Mouse (Mus musculus) intestine, embryonic 14.5 days (tissue): ENCODE results near the gene B430305J03Rik. TPM values are rescaled to one million over a fixed set of nuclear protein-coding genes. Genes with fewer than 3 reads are reported as not detected.

Source experiments
- ATAC-seq: fragments of 200-750 bp; cut with Nextera tagmentation; replicated peaks from 2 replicates; pipeline ENCODE4 v1.8.0; 2017; ENCODE audit warnings: low read depth, moderate number of reproducible peaks, moderate TSS enrichment, moderate library complexity; ENCODE audit not compliant: low FRiP score, low TSS enrichment
- DNase-seq: peaks from one replicate; pipeline ENCODE4 v3.0.0-alpha.2; 2018; ENCODE audit warnings: low spot score
- H3K27ac ChIP-seq: fragments of 300-500 bp; sonication (generic); 2 replicates; pipeline ENCODE4 v1.5.1; 2014; ENCODE audit warnings: low read depth, mild to moderate bottlenecking, control low read depth
- H3K27me3 ChIP-seq: fragments of 300-500 bp; sonication (generic); replicated peaks from 2 replicates; pipeline ENCODE4 v1.6.1; 2014; ENCODE audit warnings: low read length, control low read depth; ENCODE audit not compliant: control insufficient read depth, insufficient read depth
- H3K36me3 ChIP-seq: fragments of 300-500 bp; sonication (generic); 2 replicates; pipeline ENCODE4 v1.6.1; 2014; ENCODE audit warnings: low read length, control low read depth; ENCODE audit not compliant: control insufficient read depth, insufficient read depth
- H3K4me1 ChIP-seq: fragments of 300-500 bp; sonication (generic); replicated peaks from 2 replicates; pipeline ENCODE4 v1.6.1; 2014; ENCODE audit warnings: low read length, control low read depth, mixed read lengths; ENCODE audit not compliant: control insufficient read depth, insufficient read depth
- H3K4me2 ChIP-seq: fragments of 300-500 bp; sonication (generic); 2 replicates; pipeline ENCODE4 v1.6.1; 2014; ENCODE audit warnings: low read length
- H3K4me3 ChIP-seq: fragments of 300-500 bp; sonication (generic); 2 replicates; pipeline ENCODE4 v1.5.1; 2014; ENCODE audit warnings: low read depth, low read length, control low read depth, mixed read lengths
- H3K9ac ChIP-seq: fragments of 300-500 bp; sonication (generic); 2 replicates; pipeline ENCODE4 v1.6.1; 2014; ENCODE audit warnings: mild to moderate bottlenecking, low read length
- H3K9me3 ChIP-seq: fragments of 300-500 bp; sonication (generic); 2 replicates; pipeline ENCODE4 v1.6.1; 2016; ENCODE audit warnings: low read length, control low read depth; ENCODE audit not compliant: control insufficient read depth
- WGBS: fragments of 180-500 bp; shearing (Covaris S2); extraction: QIAGEN DNeasy Blood & Tissue Kit; methylation state at CpG from one replicate; pipeline ENCODE4 v1.1.7; 2014; 5-methylcytosine and 5-hydroxymethylcytosine counted together
- polyA plus RNA-seq: library from polyadenylated mRNA; unstranded; fragments of >200 nt; fragmentation: Nextera tagmentation; extraction: Ambion mirVana; gene quantifications from 2 replicates; pipeline ENCODE4 v1.2.1, GENCODE M21; 2014

The B430305J03Rik gene
- polyA plus RNA-seq, 1 experiment from 2014 or later, result not detected

GRCm38 (mm10) chr3:61361338-61361737, 4.4 kb downstream of the B430305J03Rik start, which contains the start of gene Rap2b:
TSS of gene Rap2b (plus strand) at chr3:61361638.
- H3K27me3 ChIP-seq, result no peaks in the 10 kb centered on the region
- peaks cover 4% of the 10 kb centered on the region; the same call in 1 of the 2 replicates for H3K4me1 ChIP-seq

DNA sequence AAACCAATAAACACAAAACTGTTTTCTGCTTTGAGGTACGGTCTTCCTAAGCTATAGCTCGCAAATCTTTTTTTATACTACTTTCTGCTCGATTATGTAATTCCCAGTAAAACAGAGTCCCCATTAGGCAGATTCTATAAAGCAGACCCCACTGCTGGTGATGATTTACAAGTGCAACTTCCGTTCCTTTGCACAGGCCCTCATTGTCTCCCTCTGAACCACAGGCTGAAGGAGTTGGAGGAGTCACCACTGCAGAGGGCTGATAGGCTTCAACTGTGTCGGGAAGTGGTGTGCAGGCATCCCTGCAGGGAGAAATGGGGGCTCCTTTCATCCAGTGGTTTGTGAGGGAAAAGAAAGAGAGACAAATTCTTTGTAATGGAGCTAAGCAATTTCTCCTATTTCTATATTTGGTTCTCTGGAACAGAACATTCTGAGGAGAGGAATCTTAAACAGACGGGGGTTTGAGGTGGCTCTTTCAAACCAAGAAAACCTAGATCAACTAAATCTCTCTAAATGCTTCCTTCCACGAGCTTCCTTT, 6.9 kb downstream of the B430305J03Rik start:
- H3K4me2 ChIP-seq, result no peak overlapping the region
- H3K4me1 ChIP-seq, result no peaks in the 10 kb centered on the region; the same call in 1 of the 2 replicates
- H3K36me3 ChIP-seq, result no peaks in the 10 kb centered on the region
- ATAC-seq, result no peak
- DNase-seq, result peak; percentile 51
- 0 out of 2 replicates have a peak overlapping the region, but pooled peaks have one; percentile 22 for H3K27ac ChIP-seq
- H3K27me3 ChIP-seq, result no peaks in the 10 kb centered on the region
- no peaks in the 10 kb centered on the region for H3K9me3 ChIP-seq
- no peak overlapping the region for H3K9ac ChIP-seq
- no peak overlapping the region for H3K4me3 ChIP-seq
- 33% methylated on average over 7 of the region's 7 CpGs for WGBS

More at GRCm38 (mm10) chr3:61361338-61361737, 4.4 kb downstream of the B430305J03Rik start, which contains the start of gene Rap2b:
- H3K4me3 ChIP-seq, result no peak within 1 kb of the TSS
- no peak within 1 kb of the TSS for H3K9ac ChIP-seq
- no peaks in the 10 kb centered on the region for H3K9me3 ChIP-seq
- no peak within 1 kb of the TSS for H3K4me2 ChIP-seq
- ATAC-seq (no peak), DNase-seq (no peak)
- H3K27ac ChIP-seq, result no peak within 1 kb of the TSS
- no peaks in the 10 kb centered on the region for H3K36me3 ChIP-seq
- WGBS, result 81% methylated on average over 1 of the region's 1 CpGs

- Histone ChIP-seq H3K4me2 (no peak overlapping the region), H3K9ac (no peak overlapping the region), H3K4me1 (no peaks in the 10 kb centered on the region; the same call in 1 of the 2 replicates), H3K36me3 (no peaks in the 10 kb centered on the region), H3K9me3 (no peaks in the 10 kb centered on the region), H3K27me3 (no peaks in the 10 kb centered on the region), H3K4me3 (no peak overlapping the region), H3K27ac (no peak overlapping the region)
- DNase-seq (no peak), ATAC-seq (no peak)
- WGBS, result 65% methylated on average over 6 of the region's 6 CpGs
Observed at GRCm38 (mm10) chr3:61358107-61358506, 7.6 kb downstream of the B430305J03Rik start.

- no peak overlapping the region for H3K4me2 ChIP-seq
- WGBS, result 58% methylated on average over 1 of the region's 1 CpGs
- no peak overlapping the region for H3K27ac ChIP-seq
- no peak overlapping the region for H3K4me3 ChIP-seq
- no peaks in the 10 kb centered on the region; the same call in 1 of the 2 replicates for H3K4me1 ChIP-seq
- no peaks in the 10 kb centered on the region for H3K36me3 ChIP-seq
- no peaks in the 10 kb centered on the region for H3K27me3 ChIP-seq
- no peak overlapping the region for H3K9ac ChIP-seq
- DNase-seq (no peak), ATAC-seq (no peak)
- H3K9me3 ChIP-seq, result no peaks in the 10 kb centered on the region
Observed at GRCm38 (mm10) chr3:61355464-61355863, 10.3 kb downstream of the B430305J03Rik start.

DNA sequence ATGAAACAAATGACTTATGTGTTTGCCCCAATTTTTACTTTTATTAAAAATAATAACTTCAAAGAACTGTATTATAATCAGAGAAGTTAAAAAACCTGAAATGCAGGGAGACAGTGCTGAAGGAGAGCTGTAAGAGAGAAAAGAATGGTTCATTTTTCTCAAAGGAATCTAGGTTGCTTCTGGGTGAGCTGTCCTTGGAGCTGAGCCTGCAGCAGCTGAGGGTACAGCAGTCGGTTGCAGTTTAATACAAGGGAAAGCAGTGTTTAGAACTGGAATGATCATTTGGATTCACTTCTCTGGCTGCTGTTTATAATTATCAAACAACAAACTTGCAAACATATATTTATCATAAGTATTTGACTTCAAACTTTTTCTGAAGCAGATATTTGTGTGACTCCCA, 16.3 kb downstream of the B430305J03Rik start:
- no peak overlapping the region for H3K27ac ChIP-seq
- H3K4me2 ChIP-seq, result no peak overlapping the region
- no peaks in the 10 kb centered on the region for H3K9me3 ChIP-seq
- no peak overlapping the region for H3K9ac ChIP-seq
- WGBS, result 79% methylated on average over 1 of the region's 1 CpGs
- DNase-seq (no peak), ATAC-seq (no peak)
- no peaks in the 10 kb centered on the region for H3K36me3 ChIP-seq
- no peak overlapping the region for H3K4me3 ChIP-seq
- H3K4me1 ChIP-seq, result no peaks in the 10 kb centered on the region
- no peaks in the 10 kb centered on the region for H3K27me3 ChIP-seq

DNA sequence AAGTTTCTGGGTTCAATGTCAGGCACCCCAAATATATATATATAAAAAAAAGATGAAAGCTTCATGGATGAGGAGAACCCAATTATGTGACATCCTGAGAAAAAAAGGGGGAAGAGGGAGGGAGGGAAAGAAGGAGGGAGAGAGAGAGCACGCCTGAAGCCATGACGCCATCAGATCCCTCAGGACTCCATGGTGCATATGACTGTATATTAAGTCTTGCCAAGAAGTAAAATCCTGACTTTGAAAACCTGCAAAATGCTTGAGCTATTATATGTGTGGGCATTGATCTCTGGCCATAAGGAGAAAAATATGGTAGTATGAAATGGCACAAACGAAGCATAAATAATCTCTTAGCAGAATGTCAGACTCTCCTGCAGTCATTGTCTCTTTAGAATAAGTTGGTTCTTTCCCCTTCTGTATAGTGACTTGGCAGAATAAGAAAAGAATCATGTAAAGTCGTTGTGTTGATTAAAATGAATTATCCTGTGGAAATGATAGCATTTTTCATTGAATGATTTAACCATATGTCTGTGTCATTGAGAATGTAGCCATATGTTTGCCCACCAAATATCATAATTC, 17.6 kb downstream of the B430305J03Rik start:
- Histone ChIP-seq H3K4me3 (no peak overlapping the region), H3K4me2 (no peak overlapping the region), H3K9me3 (no peaks in the 10 kb centered on the region), H3K27ac (no peak overlapping the region), H3K27me3 (no peaks in the 10 kb centered on the region), H3K9ac (no peak overlapping the region), H3K36me3 (no peaks in the 10 kb centered on the region), H3K4me1 (no peaks in the 10 kb centered on the region)
- DNase-seq (no peak), ATAC-seq (no peak)
- 77% methylated on average over 4 of the region's 4 CpGs for WGBS

GRCm38 (mm10) chr3:61345636-61346035, 20.1 kb downstream of the B430305J03Rik start:
- Histone ChIP-seq H3K4me2 (no peak overlapping the region), H3K27me3 (no peaks in the 10 kb centered on the region), H3K36me3 (no peaks in the 10 kb centered on the region), H3K4me1 (no peaks in the 10 kb centered on the region), H3K4me3 (no peak overlapping the region), H3K27ac (no peak overlapping the region), H3K9me3 (no peaks in the 10 kb centered on the region), H3K9ac (no peak overlapping the region)
- ATAC-seq (no peak), DNase-seq (no peak)
- 28% methylated on average over 1 of the region's 1 CpGs for WGBS

DNA sequence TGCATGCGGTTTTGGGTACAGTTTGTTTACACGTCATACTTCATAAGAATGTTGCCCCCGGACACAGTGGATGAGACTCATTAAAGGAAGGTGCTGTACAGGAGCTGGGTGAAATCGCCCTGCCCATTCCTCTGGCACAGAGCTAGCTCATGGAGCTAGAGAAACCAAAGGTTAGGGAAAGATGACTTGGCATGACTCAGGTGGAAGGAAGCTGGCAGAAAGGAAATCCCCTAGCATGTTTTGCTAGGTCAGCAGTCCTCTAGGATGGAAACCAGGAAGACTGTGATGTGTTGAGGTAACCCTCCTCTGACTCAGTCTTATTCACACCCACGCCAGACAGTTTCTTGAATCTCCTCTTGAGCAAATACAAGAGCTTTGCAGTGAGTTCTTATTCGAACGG, 21.7 kb downstream of the B430305J03Rik start:
- Histone ChIP-seq H3K36me3 (no peaks in the 10 kb centered on the region), H3K4me1 (no peaks in the 10 kb centered on the region), H3K4me2 (no peak overlapping the region), H3K27ac (no peak overlapping the region), H3K9me3 (no peaks in the 10 kb centered on the region), H3K27me3 (no peaks in the 10 kb centered on the region), H3K9ac (no peak overlapping the region), H3K4me3 (no peak overlapping the region)
- DNase-seq (no peak), ATAC-seq (no peak; the same call in 1 of the 2 replicates)
- 70% methylated on average over 7 of the region's 7 CpGs for WGBS

GRCm38 (mm10) chr3:61340321-61340720, 25.4 kb downstream of the B430305J03Rik start:
- WGBS, result 77% methylated on average over 5 of the region's 5 CpGs
- H3K4me3 ChIP-seq, result no peak overlapping the region
- ATAC-seq, result no peak
- no peaks in the 10 kb centered on the region for H3K9me3 ChIP-seq
- no peaks in the 10 kb centered on the region for H3K4me1 ChIP-seq
- H3K9ac ChIP-seq, result no peak overlapping the region
- no peak overlapping the region for H3K4me2 ChIP-seq
- no peaks in the 10 kb centered on the region for H3K36me3 ChIP-seq
- no peak for DNase-seq
- H3K27me3 ChIP-seq, result no peaks in the 10 kb centered on the region
- no peak overlapping the region for H3K27ac ChIP-seq
